Mouse (Mus musculus) brain, adult 2 months (tissue): ENCODE measurements at regions not wholly inside any gene's neighbourhood (a gene's known extent, or its start where the extent isn't known, plus 50 kb on each side); places are given as distances from the start of the nearest gene placed in this dataset.
A peak's percentile ranks its signal among the peaks of the same experiment; 100 is the strongest.
"Not testable (repeated sequence)": the region's sequence is repeated elsewhere in the genome, so short reads cannot be mapped to it uniquely, and the experiment has no call there.

Experiments
- DNase-seq: peaks from one replicate; pipeline ENCODE4 v3.0.0; 2011; ENCODE audit warnings: low read depth, low spot score

DNA sequence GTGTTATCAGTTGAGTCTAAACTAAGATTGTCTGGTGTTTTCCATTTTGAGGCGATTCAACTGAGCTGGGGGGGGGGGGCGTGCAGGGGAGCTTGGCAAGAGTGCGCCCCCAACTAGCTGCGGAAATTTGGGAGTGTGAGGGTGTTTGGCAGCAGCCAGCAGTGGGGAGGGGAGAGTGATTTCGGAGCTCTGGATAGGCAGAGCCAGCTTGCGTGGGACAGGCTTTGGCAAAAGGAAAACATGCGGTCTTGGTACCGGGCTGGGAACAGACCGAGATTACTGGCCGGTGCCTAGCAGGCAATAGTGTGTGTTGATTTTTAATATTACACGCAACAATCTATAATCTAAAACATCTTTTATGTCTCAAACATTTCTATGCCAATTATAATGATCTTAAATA lies 199.4 kb upstream of the Cdk6 start:
- DNase-seq = peak; percentile 12

- peak; percentile 23 for DNase-seq
Measured at GRCm38 (mm10) chr5:3146544-3147295, 194.6 kb upstream of the Cdk6 start.

- not testable (repeated sequence) for DNase-seq
Measured at GRCm38 (mm10) chr5:3149886-3150285, 191.4 kb upstream of the Cdk6 start.

DNA sequence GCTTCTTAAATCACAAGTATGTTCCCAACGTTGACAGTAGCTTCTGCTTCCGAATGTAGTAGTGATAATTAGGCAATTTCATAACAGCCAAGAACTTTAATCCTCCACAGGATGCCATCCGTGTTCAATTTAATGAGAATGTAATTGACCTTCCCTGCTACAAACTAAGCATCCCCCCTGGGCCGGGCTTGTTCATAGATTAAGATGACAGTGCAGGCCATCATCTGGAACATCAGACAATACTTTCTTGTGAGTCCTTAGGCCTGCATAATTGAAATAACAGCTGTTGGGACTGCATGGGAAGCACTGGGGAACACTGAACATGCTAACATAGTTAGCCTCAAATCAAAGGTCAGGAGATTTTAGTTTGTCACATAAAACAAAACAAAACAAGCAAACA lies 190.5 kb upstream of the Cdk6 start:
- not testable (repeated sequence) for DNase-seq

DNA sequence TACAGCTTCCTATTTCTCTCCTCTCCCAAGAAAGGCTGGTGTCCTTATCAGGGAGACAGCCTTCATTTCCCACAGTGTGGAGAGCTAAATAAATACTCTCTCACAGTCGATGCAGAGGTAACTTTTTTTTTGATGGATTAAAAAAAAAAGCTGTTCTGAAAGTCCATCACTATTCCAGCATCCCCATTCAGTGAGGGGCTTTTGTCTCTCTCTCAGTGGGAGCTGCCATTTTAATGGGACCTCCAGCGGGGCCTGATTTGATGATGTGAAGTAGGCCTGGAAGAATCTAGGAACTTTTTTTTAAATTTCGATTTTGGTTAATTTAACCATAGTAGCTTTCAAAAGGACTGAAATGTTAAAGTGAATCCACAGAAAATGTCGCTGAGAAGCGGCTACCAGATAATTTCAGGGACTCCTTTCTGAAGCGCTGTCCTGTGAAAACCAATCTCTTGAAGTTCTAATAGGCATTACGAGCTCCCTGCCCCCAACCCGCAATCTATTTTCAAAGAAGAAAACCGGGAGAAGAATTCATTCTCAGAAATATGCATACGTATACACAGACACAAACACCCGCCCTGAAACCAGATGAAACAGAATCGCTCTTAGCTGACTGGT lies 189.6 kb upstream of the Cdk6 start:
- not testable (repeated sequence) for DNase-seq

- peak; percentile 88 for DNase-seq
Measured at GRCm38 (mm10) chr5:3152149-3152865, 189.0 kb upstream of the Cdk6 start.

- not testable (repeated sequence) for DNase-seq
Measured at GRCm38 (mm10) chr5:3165511-3165910, 175.8 kb upstream of the Cdk6 start.

DNA sequence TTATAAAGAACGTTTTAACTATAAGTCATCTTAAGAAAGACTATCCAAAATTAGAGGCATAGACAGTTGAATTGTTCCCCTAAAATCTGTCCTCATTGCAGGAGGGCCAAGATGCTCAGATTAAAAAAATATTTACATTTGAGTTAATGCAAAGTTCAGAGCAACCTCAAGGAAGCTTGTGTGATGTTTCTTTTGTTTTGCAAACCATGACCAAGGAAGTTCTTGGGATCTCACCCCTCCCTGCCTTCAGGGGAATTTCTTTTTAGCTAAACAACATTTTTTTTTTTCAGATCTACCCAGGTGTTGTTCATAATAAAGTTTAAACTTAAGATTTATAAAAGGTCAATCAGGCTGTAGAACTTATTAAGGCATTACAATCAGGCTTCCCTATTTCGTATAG lies 174.8 kb upstream of the Cdk6 start:
- DNase-seq = not testable (repeated sequence)

- not testable (repeated sequence) for DNase-seq
Measured at GRCm38 (mm10) chr5:3193592-3193991, 147.7 kb upstream of the Cdk6 start.

GRCm38 (mm10) chr5:3197952-3198841 lies 143.1 kb upstream of the Cdk6 start:
- peak; percentile 20 for DNase-seq

DNA sequence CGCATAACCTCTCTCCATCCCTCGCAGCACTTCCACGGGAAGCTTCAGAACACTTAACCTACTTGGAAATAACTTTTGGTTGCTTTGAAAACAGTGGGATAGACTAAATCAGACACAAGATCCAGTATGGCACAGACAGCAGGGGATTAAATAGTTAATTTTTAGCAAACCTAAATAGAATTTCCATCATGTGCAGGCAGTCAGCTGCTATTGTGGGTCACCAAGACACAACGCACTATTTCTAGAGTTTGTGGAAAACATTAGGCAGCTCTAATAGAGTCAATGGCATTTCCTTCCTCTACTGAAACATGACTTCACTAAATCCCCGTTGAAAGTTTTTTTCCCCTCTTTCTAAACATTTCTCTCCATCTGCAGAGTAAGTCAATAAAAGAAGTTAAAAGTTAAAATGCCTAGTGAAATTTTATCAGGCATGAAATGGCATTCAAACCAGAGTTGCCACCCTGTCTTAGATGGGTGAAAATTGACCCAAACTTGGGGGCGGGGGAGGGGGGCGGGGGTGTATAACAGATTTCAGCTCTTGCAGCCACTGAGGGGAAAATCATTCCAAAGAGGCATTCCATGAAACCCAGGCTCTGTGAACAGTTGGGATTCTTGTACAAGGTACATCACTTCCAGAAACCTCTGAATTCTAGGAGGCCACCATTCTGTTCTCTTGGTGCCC lies 142.3 kb upstream of the Cdk6 start:
- not testable (repeated sequence) for DNase-seq

DNA sequence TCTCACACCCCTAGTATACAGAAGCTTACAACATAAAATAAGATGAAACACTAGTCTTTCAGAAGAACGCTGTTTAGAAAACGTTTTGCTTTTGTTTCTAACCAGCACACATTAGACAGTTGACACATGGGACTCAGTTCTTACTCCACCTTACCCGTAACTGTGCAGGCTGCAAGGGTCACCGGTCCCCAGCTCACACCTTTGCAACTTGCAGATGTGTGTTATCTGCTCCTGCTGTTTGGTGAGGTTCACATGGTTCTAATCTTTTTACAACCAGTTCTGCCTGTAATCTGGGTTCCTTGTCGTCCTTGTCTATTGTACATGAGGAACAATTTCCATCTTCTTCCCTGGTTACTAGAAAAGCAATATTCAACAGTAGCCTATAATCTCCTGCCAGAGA lies 135.1 kb upstream of the Cdk6 start:
- DNase-seq = not testable (repeated sequence)

DNA sequence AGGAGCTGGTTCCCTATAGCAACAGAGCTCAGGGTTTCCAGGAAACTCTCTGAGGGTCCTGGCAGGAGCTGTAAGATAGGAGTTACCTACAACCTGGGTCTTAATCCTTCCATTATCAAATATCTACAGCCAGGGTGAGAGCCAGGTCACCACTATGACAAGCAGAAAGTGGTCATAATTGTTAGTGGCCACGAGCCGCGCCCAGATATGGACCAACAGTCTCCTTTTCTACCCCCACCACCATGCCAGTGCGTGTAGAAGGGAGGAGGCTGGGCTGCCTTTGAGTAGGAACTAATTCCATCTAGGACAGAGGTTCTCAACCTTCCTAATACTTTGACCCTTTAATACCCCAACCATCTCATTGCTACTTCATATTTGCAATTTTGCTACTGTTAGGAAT lies 133.0 kb upstream of the Cdk6 start:
- DNase-seq = not testable (repeated sequence)

DNA sequence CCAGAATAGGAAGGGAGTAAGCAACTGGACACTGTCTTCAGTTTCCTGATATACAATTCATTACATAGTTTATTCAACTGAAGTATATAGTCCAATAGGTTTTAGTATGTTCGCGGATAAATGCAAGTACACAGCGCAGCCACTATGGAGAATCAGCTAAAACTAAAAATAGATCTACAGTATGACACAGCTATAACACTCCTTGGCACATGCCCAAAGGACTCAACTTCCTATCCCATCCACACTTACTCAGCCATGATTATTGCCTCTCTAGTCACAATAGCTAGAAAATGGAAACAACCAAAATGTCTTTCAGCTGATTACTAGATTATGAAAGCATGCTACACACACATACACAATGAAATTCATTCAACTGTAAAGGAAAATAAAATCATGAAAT lies 130.0 kb upstream of the Cdk6 start:
- DNase-seq = no peak

- no peak for DNase-seq
Measured at GRCm38 (mm10) chr5:3216053-3216452, 125.2 kb upstream of the Cdk6 start.

GRCm38 (mm10) chr5:3219230-3219629 lies 122.1 kb upstream of the Cdk6 start:
- DNase-seq = no peak

GRCm38 (mm10) chr5:3219770-3220169 lies 121.5 kb upstream of the Cdk6 start:
- DNase-seq = no peak

DNA sequence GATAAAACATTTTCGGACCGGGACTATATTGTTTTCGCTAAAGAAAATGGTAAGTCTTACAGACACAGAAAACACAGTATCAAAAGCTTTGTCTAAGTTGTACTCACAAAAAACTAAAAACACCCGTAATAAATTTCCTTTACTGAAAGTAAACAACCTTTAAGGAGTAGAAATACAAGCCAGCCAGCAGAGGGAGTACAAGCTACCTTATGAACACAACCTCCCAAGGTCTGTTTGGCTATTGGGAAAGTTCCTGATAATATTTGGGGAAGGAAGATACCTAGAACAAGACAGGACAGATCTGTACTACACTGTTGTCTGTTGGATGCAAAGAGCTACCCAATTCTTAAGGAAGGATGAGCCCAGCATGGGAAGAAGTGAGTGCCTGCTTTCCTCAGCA lies 117.5 kb upstream of the Cdk6 start:
- DNase-seq = peak; percentile 5

DNA sequence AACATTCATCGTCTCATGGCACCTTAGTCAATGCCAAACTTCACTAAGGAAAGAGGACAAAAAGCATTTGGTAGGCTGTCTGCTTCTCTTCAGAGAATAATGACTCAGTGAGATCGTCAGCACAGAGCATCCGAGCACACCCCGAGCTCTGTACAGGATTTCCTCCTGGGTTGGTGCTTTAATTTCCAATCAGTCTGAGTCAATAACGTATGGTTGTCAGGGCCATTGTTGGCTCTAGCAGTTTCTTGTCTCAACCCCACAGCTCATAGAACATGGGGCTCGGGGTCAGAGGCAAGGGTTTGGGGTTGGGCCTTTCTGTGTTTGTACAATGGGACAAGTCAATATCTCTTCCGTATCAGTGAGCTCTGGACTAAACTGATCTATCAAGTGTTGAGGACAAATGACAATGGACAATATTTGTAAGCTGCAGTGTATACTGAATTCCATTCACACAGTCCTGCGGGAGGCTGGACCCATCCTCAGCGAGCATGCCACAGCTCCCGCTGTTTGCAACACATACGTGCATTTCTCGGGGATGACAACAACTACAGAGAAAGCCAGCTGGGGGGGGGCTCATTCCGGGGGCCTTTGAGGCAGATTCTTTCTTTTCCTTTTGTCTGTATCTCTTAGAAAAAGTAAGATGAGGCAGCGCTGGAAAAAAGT lies 116.8 kb upstream of the Cdk6 start:
- not testable (repeated sequence) for DNase-seq

DNA sequence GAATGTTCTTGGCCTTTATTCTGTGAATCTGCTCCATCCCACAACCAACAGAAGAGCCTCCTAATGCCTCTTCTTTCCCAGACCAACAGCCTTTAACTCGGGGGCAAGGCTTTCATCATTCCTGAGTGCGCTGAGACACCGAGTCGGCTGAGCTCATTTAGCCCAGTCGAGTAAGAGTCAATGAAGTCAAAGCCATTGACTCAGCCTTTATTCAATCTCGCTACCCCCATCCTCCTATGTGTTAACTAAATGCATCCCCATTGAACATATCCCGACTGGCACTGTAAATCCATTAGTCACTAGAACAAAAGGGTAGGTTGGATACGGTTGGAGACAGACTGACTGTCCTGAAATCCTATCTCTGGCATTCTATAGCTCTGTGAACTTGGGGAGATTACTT lies 115.9 kb upstream of the Cdk6 start:
- not testable (repeated sequence) for DNase-seq
